Mouse (Mus musculus) stomach, postnatal 0 days (tissue): ENCODE measurements around the gene Eif4h. TPM values are rescaled to one million over a fixed set of nuclear protein-coding genes. Genes with fewer than 3 reads are reported as not detected.

Source experiments
- ATAC-seq: fragments of 200-750 bp; cut with Nextera tagmentation; 2 replicates; pipeline ENCODE4 v1.8.0; 2017; ENCODE audit not compliant: low FRiP score, low TSS enrichment
- DNase-seq: peaks from one replicate; pipeline ENCODE4 v3.0.0-alpha.2; 2016; ENCODE audit warnings: low spot score
- H3K27ac ChIP-seq: fragments of 300-500 bp; sonication (generic); replicated peaks from 2 replicates; pipeline ENCODE4 v1.5.1; 2014; ENCODE audit warnings: mild to moderate bottlenecking, control low read depth
- H3K27me3 ChIP-seq: fragments of 300-500 bp; sonication (generic); 2 replicates; pipeline ENCODE4 v1.6.1; 2014; ENCODE audit warnings: low read length; ENCODE audit not compliant: control insufficient read depth, insufficient read depth
- H3K36me3 ChIP-seq: fragments of 300-500 bp; sonication (generic); 2 replicates; pipeline ENCODE4 v1.6.1; 2014; ENCODE audit warnings: low read length, mixed read lengths; ENCODE audit not compliant: control insufficient read depth, insufficient read depth
- H3K4me1 ChIP-seq: fragments of 300-500 bp; sonication (generic); replicated peaks from 2 replicates; pipeline ENCODE4 v1.6.1; 2014; ENCODE audit warnings: antibody characterized with exemption; ENCODE audit not compliant: control insufficient read depth, insufficient read depth
- H3K4me2 ChIP-seq: fragments of 300-500 bp; sonication (generic); replicated peaks from 2 replicates; pipeline ENCODE4 v1.6.1; 2014; ENCODE audit warnings: low read depth, mild to moderate bottlenecking, control low read depth, moderate library complexity
- H3K4me3 ChIP-seq: fragments of 300-500 bp; sonication (generic); 2 replicates; pipeline ENCODE4 v1.5.1; 2014; ENCODE audit warnings: low read depth, low read length, control low read depth
- H3K9ac ChIP-seq: fragments of 300-500 bp; sonication (generic); 2 replicates; pipeline ENCODE4 v1.6.1; 2014; ENCODE audit warnings: mild to moderate bottlenecking, low read length, control low read depth, mixed read lengths
- H3K9me3 ChIP-seq: fragments of 300-500 bp; sonication (generic); 2 replicates; pipeline ENCODE4 v1.6.1; 2016; ENCODE audit warnings: low read length; ENCODE audit not compliant: control insufficient read depth
- CTCF ChIP-seq: IDR thresholded peaks from 2 replicates; pipeline ENCODE4 v1.5.1; 2016; ENCODE audit warnings: antibody characterized with exemption, low read depth, mild to moderate bottlenecking, moderate library complexity
- EP300 ChIP-seq: optimal IDR thresholded peaks from 2 replicates; pipeline ENCODE3; 2016; ENCODE audit warnings: antibody characterized with exemption
- WGBS: fragments of 180-500 bp; shearing (Covaris S2); extraction: QIAGEN DNeasy Blood & Tissue Kit; methylation state at CpG from one replicate; pipeline ENCODE4 v1.1.7; 2014; 5-methylcytosine and 5-hydroxymethylcytosine counted together
- polyA plus RNA-seq: library from polyadenylated mRNA; unstranded; fragments of >200 nt; fragmentation: Nextera tagmentation; extraction: Ambion mirVana; gene quantifications from 2 replicates; pipeline ENCODE4 v1.2.1, GENCODE M21; 2015

Gene Eif4h
- polyA plus RNA-seq, 1 experiment from 2014 or later = 238 TPM

DNA sequence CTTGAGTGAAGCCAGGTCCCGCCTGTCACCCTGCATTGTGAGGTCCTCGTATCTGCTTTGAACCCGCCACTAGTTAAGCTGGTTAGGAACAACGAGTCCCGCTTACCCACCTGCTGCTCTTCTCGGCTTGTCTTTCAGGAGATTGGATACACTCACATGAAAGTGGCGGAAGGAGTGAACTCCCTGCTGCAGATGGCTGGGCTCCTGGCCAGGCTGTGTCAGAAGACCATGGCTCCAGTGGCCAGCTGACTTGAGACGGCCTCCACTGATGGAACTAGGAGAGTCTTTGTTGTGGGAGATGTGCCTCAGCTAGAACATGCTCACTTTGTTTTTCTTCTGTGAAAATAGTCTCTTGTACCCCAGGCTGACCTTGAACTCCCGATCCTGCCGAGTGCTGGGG is 41.6 kb downstream of the Eif4h start:
- H3K9ac ChIP-seq = no peak overlapping the region
- no peak overlapping the region for H3K4me3 ChIP-seq
- H3K4me2 ChIP-seq = no peak overlapping the region
- H3K36me3 ChIP-seq = peaks cover 17% of the 10 kb centered on the region
- H3K27ac ChIP-seq = no peak overlapping the region
- H3K27me3 ChIP-seq = no peaks in the 10 kb centered on the region
- H3K9me3 ChIP-seq = no peaks in the 10 kb centered on the region
- TF ChIP-seq EP300 = no peak
- TF ChIP-seq CTCF = no peak
- H3K4me1 ChIP-seq = no peaks in the 10 kb centered on the region
- DNase-seq (no peak), ATAC-seq (no peak)
- WGBS = 78% methylated on average over 10 of the region's 10 CpGs

DNA sequence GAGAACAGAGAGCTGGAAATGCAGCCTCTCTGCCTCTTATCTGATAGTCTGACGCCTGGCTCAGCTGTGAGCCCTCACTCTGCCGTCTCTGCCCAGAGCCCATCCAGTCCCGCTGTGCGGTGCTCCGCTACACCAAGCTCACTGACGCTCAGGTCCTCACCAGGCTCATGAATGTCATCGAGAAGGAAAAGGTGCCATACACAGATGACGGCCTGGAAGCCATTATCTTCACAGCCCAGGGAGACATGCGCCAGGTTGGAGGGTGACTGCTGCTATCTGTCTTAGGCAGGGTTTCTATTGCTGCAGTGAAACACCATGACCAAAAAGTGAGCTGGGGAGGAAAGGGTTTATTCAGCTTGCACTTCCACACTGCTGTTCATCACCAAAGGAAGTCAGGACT is 46.2 kb downstream of the Eif4h start:
- WGBS = 84% methylated on average over 9 of the region's 9 CpGs
- ATAC-seq = no peak
- H3K36me3 ChIP-seq = peaks cover 18% of the 10 kb centered on the region

GRCm38 (mm10) chr5:134592026-134592581 is 47.2 kb downstream of the Eif4h start:
- ATAC-seq (no peak), DNase-seq (no peak)
- Histone ChIP-seq H3K36me3 (peaks cover 16% of the 10 kb centered on the region), H3K4me1 (no peaks in the 10 kb centered on the region), H3K4me3 (no peak overlapping the region), H3K9ac (no peak overlapping the region), H3K4me2 (no peak overlapping the region), H3K27ac (no peak overlapping the region), H3K27me3 (no peaks in the 10 kb centered on the region), H3K9me3 (no peaks in the 10 kb centered on the region)
- TF ChIP-seq EP300 (no peak), CTCF (no peak)
- WGBS = 83% methylated on average over 11 of the region's 11 CpGs

More for the DNA sequence above, 46.2 kb downstream of the Eif4h start:
- Histone ChIP-seq H3K4me2 (no peak overlapping the region), H3K4me3 (no peak overlapping the region), H3K9ac (no peak overlapping the region), H3K4me1 (no peaks in the 10 kb centered on the region), H3K27ac (no peak overlapping the region), H3K27me3 (no peaks in the 10 kb centered on the region), H3K9me3 (no peaks in the 10 kb centered on the region)
- TF ChIP-seq EP300 (no peak), CTCF (no peak)
- DNase-seq = no peak

GRCm38 (mm10) chr5:134589900-134590299 is 49.4 kb downstream of the Eif4h start:
- Histone ChIP-seq H3K9me3 (no peaks in the 10 kb centered on the region), H3K27ac (no peak overlapping the region), H3K4me3 (no peak overlapping the region), H3K36me3 (peaks cover 7% of the 10 kb centered on the region), H3K27me3 (no peaks in the 10 kb centered on the region), H3K9ac (no peak overlapping the region), H3K4me1 (no peaks in the 10 kb centered on the region), H3K4me2 (no peak overlapping the region)
- TF ChIP-seq EP300 (no peak), CTCF (no peak)
- DNase-seq = no peak
- no peak for ATAC-seq
- WGBS = 82% methylated on average over 3 of the region's 3 CpGs

DNA sequence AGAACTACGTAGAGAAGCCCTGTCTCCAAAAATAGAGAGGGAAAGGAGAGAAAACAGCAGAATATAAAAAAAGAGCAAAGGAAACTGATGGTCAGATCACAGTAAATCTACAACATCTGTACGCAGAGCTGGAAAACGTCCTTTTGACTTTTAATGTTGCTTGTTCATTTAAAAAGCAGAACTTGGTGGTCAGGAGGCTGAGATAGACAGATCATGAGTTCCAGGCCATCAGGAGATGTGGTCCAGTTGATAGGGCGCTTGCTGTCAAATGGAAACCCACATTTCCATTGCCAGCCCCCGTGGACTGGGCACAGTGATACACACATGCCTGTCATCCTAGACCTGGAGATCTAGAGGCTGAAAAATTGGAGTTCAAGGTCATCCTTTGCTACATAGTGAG is 54.5 kb downstream of the Eif4h start:
- WGBS = 83% methylated on average over 5 of the region's 5 CpGs
- Histone ChIP-seq H3K4me2 (no peak overlapping the region), H3K27me3 (no peaks in the 10 kb centered on the region), H3K4me1 (no peaks in the 10 kb centered on the region; the same call in 1 of the 2 replicates), H3K4me3 (no peak overlapping the region), H3K9ac (no peak overlapping the region), H3K36me3 (no peaks in the 10 kb centered on the region), H3K27ac (no peak overlapping the region), H3K9me3 (no peaks in the 10 kb centered on the region)
- TF ChIP-seq EP300 (no peak), CTCF (no peak)
- no peak for DNase-seq
- ATAC-seq = no peak

GRCm38 (mm10) chr5:134583884-134584213 is 55.4 kb downstream of the Eif4h start:
- H3K27me3 ChIP-seq = no peaks in the 10 kb centered on the region
- no peak for ATAC-seq
- whole genome bisulfite sequencing = 62% methylated on average over 3 of the region's 3 CpGs
- H3K9ac ChIP-seq = no peak overlapping the region
- no peaks in the 10 kb centered on the region; the same call in 1 of the 2 replicates for H3K4me1 ChIP-seq
- H3K4me3 ChIP-seq = no peak overlapping the region
- no peaks in the 10 kb centered on the region for H3K36me3 ChIP-seq
- H3K27ac ChIP-seq = no peak overlapping the region
- no peak for DNase-seq
- TF ChIP-seq EP300 (no peak), CTCF (no peak)
- no peaks in the 10 kb centered on the region for H3K9me3 ChIP-seq
- no peak overlapping the region for H3K4me2 ChIP-seq
